Comparison of ENCODE assay signal across 7 mouse cellular contexts in genomic region chr7:44983085-44983484, GRCm38 (mm10). TPM values are rescaled to one million over a fixed set of nuclear protein-coding genes. Genes with fewer than 3 reads are reported as not detected.
DNase-seq lines count a peak whose midpoint lies in the region; ATAC-seq and TF ChIP-seq lines count a peak whose summit lies in the region.

No protein-coding gene starts in this region.

- TF ChIP-seq POLR2A in cerebellum, adult 2 months (IDR thresholded peaks at IDR 0.05; ENCODE audit: borderline replicate concordance, insufficient read depth, low read length): no peak

- peak; percentile 84 for DNase-seq in T-cell, adult 2 months (ENCODE audit: low spot score)
- peak; percentile 80 to 88 for DNase-seq in cerebellum, adult 2 months
- peak; percentile 76 to 78 for DNase-seq in frontal cortex, postnatal 25 days (ENCODE audit: low spot score in 2 of 2)
- DNase-seq in hindbrain, embryonic 14.5 days (ENCODE audit: low spot score): peak; percentile 82
- DNase-seq in left cerebral cortex, postnatal 36 days (ENCODE audit: low spot score in 2 of 2): peak; percentile 73 to 83
- DNase-seq in midbrain, embryonic 14.5 days: peak; percentile 87
- DNase-seq in spleen, postnatal 10 days (ENCODE audit: low spot score in 2 of 2): peak; percentile 89 to 94

- H3K4me3 ChIP-seq in cerebellum, adult 2 months (replicated peaks; ENCODE audit: insufficient read depth, low read depth, low read length): no peak overlapping the region
- H3K4me3 ChIP-seq in hindbrain, embryonic 14.5 days (replicated peaks; ENCODE audit: low read length): no peak overlapping the region
- 0 out of 2 replicates have a peak overlapping the region, but pooled peaks have one; percentile 3 for H3K4me3 ChIP-seq in midbrain, embryonic 14.5 days (replicated peaks; ENCODE audit: low read depth, low read length)

- ATAC-seq in hindbrain, embryonic 14.5 days (ENCODE audit: low FRiP score): no peak
- no peak for ATAC-seq in midbrain, embryonic 14.5 days (ENCODE audit: low FRiP score, low TSS enrichment)

- H3K27ac ChIP-seq in cerebellum, adult 2 months (ENCODE audit: insufficient read depth, low read length): no peak overlapping the region
- no peak overlapping the region for H3K27ac ChIP-seq in hindbrain, embryonic 14.5 days
- 0 out of 2 replicates have a peak overlapping the region, but pooled peaks have one; percentile 45 for H3K27ac ChIP-seq in midbrain, embryonic 14.5 days (replicated peaks; ENCODE audit: low read depth, low read length)

- 0 out of 2 replicates have a peak overlapping the region, but pooled peaks have one; percentile 10 for H3K4me2 ChIP-seq in hindbrain, embryonic 14.5 days (replicated peaks)
- H3K4me2 ChIP-seq in midbrain, embryonic 14.5 days (ENCODE audit: low read length): no peak overlapping the region

- no peaks in the 10 kb centered on the region for H3K27me3 ChIP-seq in cerebellum, adult 2 months (ENCODE audit: control insufficient read depth, insufficient read depth, low read length)
- no peaks in the 10 kb centered on the region for H3K27me3 ChIP-seq in hindbrain, embryonic 14.5 days (ENCODE audit: control insufficient read depth, insufficient read depth, low read length)
- no peaks in the 10 kb centered on the region for H3K27me3 ChIP-seq in midbrain, embryonic 14.5 days (ENCODE audit: control insufficient read depth, insufficient read depth, low read length)

- H3K4me1 ChIP-seq in cerebellum, adult 2 months (ENCODE audit: control insufficient read depth, insufficient read depth, low read length): 0 out of 2 replicates have a peak, but pooled peaks cover 5% of the 10 kb centered on the region
- H3K4me1 ChIP-seq in hindbrain, embryonic 14.5 days (replicated peaks; ENCODE audit: control insufficient read depth, insufficient read depth, low read length): peaks cover 26% of the 10 kb centered on the region
- H3K4me1 ChIP-seq in midbrain, embryonic 14.5 days (ENCODE audit: control insufficient read depth, insufficient read depth, low read length): peaks cover 24% of the 10 kb centered on the region

- WGBS in cerebellum, adult 2 months: 23% methylated on average over 6 of the region's 6 CpGs
- WGBS in hindbrain, embryonic 14.5 days: 38% methylated on average over 6 of the region's 6 CpGs
- WGBS in midbrain, embryonic 14.5 days: 33% methylated on average over 6 of the region's 6 CpGs

- peaks cover 54% of the 10 kb centered on the region for H3K36me3 ChIP-seq in hindbrain, embryonic 14.5 days (replicated peaks; ENCODE audit: control insufficient read depth, insufficient read depth)
- peaks cover 52% of the 10 kb centered on the region for H3K36me3 ChIP-seq in midbrain, embryonic 14.5 days (ENCODE audit: control insufficient read depth, insufficient read depth, low read length)

- peak; percentile 97 for TF ChIP-seq CTCF in cerebellum, adult 2 months (IDR thresholded peaks at IDR 0.05; ENCODE audit: borderline replicate concordance, insufficient read depth, low read depth, low read length)

- H3K9ac ChIP-seq in hindbrain, embryonic 14.5 days: no peak overlapping the region
- 0 out of 2 replicates have a peak overlapping the region, but pooled peaks have one; percentile 7 for H3K9ac ChIP-seq in midbrain, embryonic 14.5 days (replicated peaks; ENCODE audit: low read length)

- H3K9me3 ChIP-seq in hindbrain, embryonic 14.5 days (ENCODE audit: control insufficient read depth, low read length): no peaks in the 10 kb centered on the region
- no peaks in the 10 kb centered on the region for H3K9me3 ChIP-seq in midbrain, embryonic 14.5 days (ENCODE audit: control insufficient read depth, low read length)

- intact Hi-C loops in left cerebral cortex, postnatal 36 days (cut with DNase I): loop anchor here (5.0 kb wide), 1 partner anchor 69 kb away; the partner anchor contains the start of gene Prr12

RNA-seq across cellular contexts. Expression of gene Prmt1, which starts 3.3 kb away (rescaled TPM):
- polyA plus RNA-seq in cerebellum, adult 2 months (2012; rRNA removed): 225 and 227 TPM in 2 replicates
- polyA plus RNA-seq in hindbrain, embryonic 14.5 days (2014; fragmentation: Nextera tagmentation; extraction: Ambion mirVana): 194 and 210 TPM in 2 replicates
- total RNA-seq in left cerebral cortex, postnatal 36 days (2021): 100 to 1,000 TPM; 143 to 145 TPM
- polyA plus RNA-seq in midbrain, embryonic 14.5 days (2014; fragmentation: Nextera tagmentation; extraction: Ambion mirVana): 236 and 281 TPM in 2 replicates

RNA-seq across cellular contexts. Expression of gene Cpt1c, which starts 8.4 kb away (rescaled TPM):
- polyA plus RNA-seq in cerebellum, adult 2 months (2012; rRNA removed): 129 and 137 TPM in 2 replicates
- 53.3 and 53.8 TPM in 2 replicates for polyA plus RNA-seq in hindbrain, embryonic 14.5 days (2014; fragmentation: Nextera tagmentation; extraction: Ambion mirVana)
- total RNA-seq in left cerebral cortex, postnatal 36 days (2021): 10 to 100 TPM; 85.4 to 97.7 TPM
- 50.1 and 52.3 TPM in 2 replicates for polyA plus RNA-seq in midbrain, embryonic 14.5 days (2014; fragmentation: Nextera tagmentation; extraction: Ambion mirVana)

RNA-seq across cellular contexts. Expression of gene Irf3, which starts 14.4 kb away (rescaled TPM):
- 126 and 130 TPM in 2 replicates for polyA plus RNA-seq in cerebellum, adult 2 months (2012; rRNA removed)
- polyA plus RNA-seq in hindbrain, embryonic 14.5 days (2014; fragmentation: Nextera tagmentation; extraction: Ambion mirVana): 52.1 and 56.9 TPM in 2 replicates
- 10 to 100 TPM; 29.2 to 38.7 TPM for total RNA-seq in left cerebral cortex, postnatal 36 days (2021)
- polyA plus RNA-seq in midbrain, embryonic 14.5 days (2014; fragmentation: Nextera tagmentation; extraction: Ambion mirVana): 46.7 and 54.0 TPM in 2 replicates

RNA-seq across cellular contexts. Expression of gene Bcl2l12, which starts 15.4 kb away (rescaled TPM):
- 6.0 and 6.4 TPM in 2 replicates for polyA plus RNA-seq in cerebellum, adult 2 months (2012; rRNA removed)
- 9.2 and 12.6 TPM in 2 replicates for polyA plus RNA-seq in hindbrain, embryonic 14.5 days (2014; fragmentation: Nextera tagmentation; extraction: Ambion mirVana)
- 1 to 10 TPM; 1.8 to 2.6 TPM for total RNA-seq in left cerebral cortex, postnatal 36 days (2021)
- 11.8 and 15.4 TPM in 2 replicates for polyA plus RNA-seq in midbrain, embryonic 14.5 days (2014; fragmentation: Nextera tagmentation; extraction: Ambion mirVana)

RNA-seq across cellular contexts. Expression of gene Scaf1, which starts 33.1 kb away (rescaled TPM):
- polyA plus RNA-seq in cerebellum, adult 2 months (2012; rRNA removed): 115 and 120 TPM in 2 replicates
- 59.7 and 61.9 TPM in 2 replicates for polyA plus RNA-seq in hindbrain, embryonic 14.5 days (2014; fragmentation: Nextera tagmentation; extraction: Ambion mirVana)
- total RNA-seq in left cerebral cortex, postnatal 36 days (2021): 100 to 1,000 TPM; 174 to 177 TPM
- polyA plus RNA-seq in midbrain, embryonic 14.5 days (2014; fragmentation: Nextera tagmentation; extraction: Ambion mirVana): 60.6 and 61.2 TPM in 2 replicates
